Mouse (Mus musculus): ENCODE data around the gene Scaper.

Scaper gene

GRCm38 (mm10) chr9:55608701-55609531, 329.0 kb downstream of the Scaper start:
- DNase-seq, result no peak

- no peak for DNase-seq
Observed at GRCm38 (mm10) chr9:55598594-55598993, 339.3 kb downstream of the Scaper start.

GRCm38 (mm10) chr9:55586141-55586540, 351.8 kb downstream of the Scaper start:
- no peak for DNase-seq

- no peak for DNase-seq
Observed at GRCm38 (mm10) chr9:55581414-55581813, 356.5 kb downstream of the Scaper start.

GRCm38 (mm10) chr9:55576571-55576970, 361.3 kb downstream of the Scaper start:
- no peak for DNase-seq

- DNase-seq, result no peak
Observed at GRCm38 (mm10) chr9:55571071-55571470, 366.8 kb downstream of the Scaper start.

- no peak for DNase-seq
Observed at GRCm38 (mm10) chr9:55568466-55569159, 369.3 kb downstream of the Scaper start.

GRCm38 (mm10) chr9:55560960-55561359, 377.0 kb downstream of the Scaper start:
- no peak for DNase-seq

- DNase-seq, result no peak
Observed at GRCm38 (mm10) chr9:55554986-55555385, 382.9 kb downstream of the Scaper start.

GRCm38 (mm10) chr9:55549302-55549890, 388.5 kb downstream of the Scaper start:
- DNase-seq, result no peak

GRCm38 (mm10) chr9:55548871-55549270, 389.0 kb downstream of the Scaper start:
- no peak for DNase-seq

GRCm38 (mm10) chr9:55546176-55547010, 391.5 kb downstream of the Scaper start:
- no peak for DNase-seq

- no peak for DNase-seq
Observed at GRCm38 (mm10) chr9:55545556-55546175, 392.3 kb downstream of the Scaper start.

GRCm38 (mm10) chr9:55544861-55545555, 392.9 kb downstream of the Scaper start:
- DNase-seq, result no peak

- DNase-seq, result no peak
Observed at GRCm38 (mm10) chr9:55543703-55544401, 394.1 kb downstream of the Scaper start.

- DNase-seq, result no peak
Observed at GRCm38 (mm10) chr9:55543336-55543702, 394.6 kb downstream of the Scaper start.

GRCm38 (mm10) chr9:55542366-55543325, 395.3 kb downstream of the Scaper start:
- DNase-seq, result no peak

GRCm38 (mm10) chr9:55541681-55542365, 396.1 kb downstream of the Scaper start:
- no peak for DNase-seq

GRCm38 (mm10) chr9:55540888-55541287, 397.0 kb downstream of the Scaper start:
- peak; percentile 61 to 62 for DNase-seq
